Mouse (Mus musculus) neural tube, embryonic 11.5 days (tissue): ENCODE measurements around the gene Arpc4. TPM values are rescaled to one million over a fixed set of nuclear protein-coding genes. Genes with fewer than 3 reads are reported as not detected.
A peak's percentile ranks its signal among the peaks of the same experiment; 100 is the strongest.

Source experiments
- ATAC-seq: fragments of 200-750 bp; cut with Nextera tagmentation; 2 replicates; pipeline ENCODE4 v1.8.0; 2017; ENCODE audit warnings: moderate number of reproducible peaks, mild to moderate bottlenecking, moderate TSS enrichment, moderate library complexity; ENCODE audit not compliant: insufficient read depth, low FRiP score, low TSS enrichment
- DNase-seq: peaks from one replicate; pipeline ENCODE4 v3.0.0-alpha.2; 2015; ENCODE audit warnings: low spot score
- H3K27ac ChIP-seq: fragments of 300-500 bp; sonication (generic); 2 replicates; pipeline ENCODE4 v1.5.1; 2014; ENCODE audit warnings: low read depth, mild to moderate bottlenecking, low read length
- H3K27me3 ChIP-seq: fragments of 300-500 bp; sonication (generic); 2 replicates; pipeline ENCODE4 v1.6.1; 2014; ENCODE audit warnings: mild to moderate bottlenecking, low read length, mixed read lengths; ENCODE audit not compliant: control insufficient read depth, insufficient read depth
- H3K36me3 ChIP-seq: fragments of 300-500 bp; sonication (generic); 2 replicates; pipeline ENCODE4 v1.6.1; 2014; ENCODE audit warnings: mild to moderate bottlenecking, low read length, moderate library complexity, mixed read lengths; ENCODE audit not compliant: control insufficient read depth, insufficient read depth
- H3K4me1 ChIP-seq: fragments of 300-500 bp; sonication (generic); 2 replicates; pipeline ENCODE4 v1.6.1; 2014; ENCODE audit warnings: low read length, mixed read lengths; ENCODE audit not compliant: control insufficient read depth, insufficient read depth
- H3K4me2 ChIP-seq: fragments of 300-500 bp; sonication (generic); 2 replicates; pipeline ENCODE4 v1.6.1; 2014; ENCODE audit warnings: low read depth, mild to moderate bottlenecking, moderate library complexity
- H3K4me3 ChIP-seq: fragments of 300-500 bp; sonication (generic); 2 replicates; pipeline ENCODE4 v1.5.1; 2014; ENCODE audit warnings: low read depth, low read length
- H3K9ac ChIP-seq: fragments of 300-500 bp; sonication (generic); 2 replicates; pipeline ENCODE4 v1.6.1; 2014; ENCODE audit warnings: mild to moderate bottlenecking, low read length
- H3K9me3 ChIP-seq: fragments of 300-500 bp; sonication (generic); 2 replicates; pipeline ENCODE4 v1.6.1; 2016; ENCODE audit warnings: low read length; ENCODE audit not compliant: control insufficient read depth
- WGBS: fragments of 180-500 bp; shearing (Covaris S2); extraction: QIAGEN DNeasy Blood & Tissue Kit; methylation state at CpG from one replicate; pipeline ENCODE4 v1.1.7; 2014; 5-methylcytosine and 5-hydroxymethylcytosine counted together
- polyA plus RNA-seq: library from polyadenylated mRNA; unstranded; fragments of >200 nt; fragmentation: Nextera tagmentation; extraction: Ambion mirVana; gene quantifications from 2 replicates; pipeline ENCODE4 v1.2.1, GENCODE M21; 2014

The Arpc4 gene
- polyA plus RNA-seq, 1 experiment from 2014 or later, result 215 TPM

- 91% methylated on average over 6 of the region's 6 CpGs for WGBS
- Histone ChIP-seq H3K4me3 (no peak overlapping the region), H3K9ac (no peak overlapping the region)
Observed at GRCm38 (mm10) chr6:113405483-113405882, 27.6 kb downstream of the Arpc4 start.

GRCm38 (mm10) chr6:113406683-113407082 is 28.8 kb downstream of the Arpc4 start:
- no peak overlapping the region for H3K27ac ChIP-seq
- 84% methylated on average over 9 of the region's 9 CpGs for WGBS
- H3K27me3 ChIP-seq, result no peaks in the 10 kb centered on the region
- ATAC-seq (no peak), DNase-seq (peak; percentile 26)
- H3K4me3 ChIP-seq, result no peak overlapping the region
- no peaks in the 10 kb centered on the region for H3K9me3 ChIP-seq
- no peaks in the 10 kb centered on the region for H3K4me1 ChIP-seq
- no peak overlapping the region for H3K9ac ChIP-seq
- no peak overlapping the region for H3K4me2 ChIP-seq
- no peaks in the 10 kb centered on the region for H3K36me3 ChIP-seq

More at GRCm38 (mm10) chr6:113405483-113405882, 27.6 kb downstream of the Arpc4 start:
- Histone ChIP-seq H3K27ac (no peak overlapping the region), H3K36me3 (no peaks in the 10 kb centered on the region), H3K4me2 (no peak overlapping the region), H3K4me1 (no peaks in the 10 kb centered on the region), H3K27me3 (no peaks in the 10 kb centered on the region), H3K9me3 (no peaks in the 10 kb centered on the region)
- ATAC-seq (no peak), DNase-seq (no peak)

GRCm38 (mm10) chr6:113410001-113410400 is 32.1 kb downstream of the Arpc4 start:
- no peak overlapping the region for H3K9ac ChIP-seq
- H3K27ac ChIP-seq, result no peak overlapping the region
- no peaks in the 10 kb centered on the region for H3K27me3 ChIP-seq
- no peaks in the 10 kb centered on the region for H3K9me3 ChIP-seq
- H3K4me2 ChIP-seq, result no peak overlapping the region
- WGBS, result 58% methylated on average over 1 of the region's 1 CpGs
- no peak for ATAC-seq
- no peaks in the 10 kb centered on the region for H3K36me3 ChIP-seq
- H3K4me3 ChIP-seq, result no peak overlapping the region
- H3K4me1 ChIP-seq, result no peaks in the 10 kb centered on the region
- no peak for DNase-seq

- H3K4me2 ChIP-seq, result no peak overlapping the region
Observed at GRCm38 (mm10) chr6:113416416-113416815, 38.5 kb downstream of the Arpc4 start.

GRCm38 (mm10) chr6:113418441-113419198 is 40.7 kb downstream of the Arpc4 start:
- Histone ChIP-seq H3K4me3 (peak overlapping the region; percentile 67), H3K36me3 (no peaks in the 10 kb centered on the region), H3K9ac (peak overlapping the region; percentile 81), H3K4me2 (peak overlapping the region; percentile 94), H3K27me3 (no peaks in the 10 kb centered on the region), H3K27ac (no peak overlapping the region), H3K4me1 (peaks cover 6% of the 10 kb centered on the region; the same call in 1 of the 2 replicates), H3K9me3 (no peaks in the 10 kb centered on the region)
- no peak for DNase-seq
- ATAC-seq, result peak; percentile 52
- 15% methylated on average over 16 of the region's 16 CpGs for WGBS

More at GRCm38 (mm10) chr6:113416416-113416815, 38.5 kb downstream of the Arpc4 start:
- Histone ChIP-seq H3K4me3 (no peak overlapping the region), H3K9ac (no peak overlapping the region), H3K4me1 (peaks cover 6% of the 10 kb centered on the region; the same call in 1 of the 2 replicates), H3K27ac (no peak overlapping the region), H3K9me3 (no peaks in the 10 kb centered on the region), H3K36me3 (no peaks in the 10 kb centered on the region), H3K27me3 (no peaks in the 10 kb centered on the region)
- DNase-seq (no peak), ATAC-seq (no peak)
- 90% methylated on average over 5 of the region's 5 CpGs for WGBS

GRCm38 (mm10) chr6:113419199-113419587 is 41.3 kb downstream of the Arpc4 start, which contains the start of gene Rpusd3:
Rpusd3 (minus strand) TSS chr6:113419340.
- Histone ChIP-seq H3K4me3 (peak within 1 kb of the TSS; percentile 67), H3K4me2 (peak within 1 kb of the TSS; percentile 94), H3K27me3 (no peaks in the 10 kb centered on the region), H3K9ac (peak within 1 kb of the TSS; percentile 81), H3K36me3 (no peaks in the 10 kb centered on the region), H3K9me3 (no peaks in the 10 kb centered on the region), H3K4me1 (peaks cover 6% of the 10 kb centered on the region; the same call in 1 of the 2 replicates), H3K27ac (no peak within 1 kb of the TSS)
- DNase-seq (peak; percentile 97), ATAC-seq (peak; percentile 97)
- under 1% methylated on average over 25 of the region's 25 CpGs for WGBS

- H3K4me1 ChIP-seq, result peaks cover 6% of the 10 kb centered on the region; the same call in 1 of the 2 replicates
- 84% methylated on average over 4 of the region's 4 CpGs for WGBS
- no peaks in the 10 kb centered on the region for H3K36me3 ChIP-seq
- H3K4me2 ChIP-seq, result no peak overlapping the region
- DNase-seq, result no peak
- no peaks in the 10 kb centered on the region for H3K27me3 ChIP-seq
- no peak overlapping the region for H3K9ac ChIP-seq
- H3K27ac ChIP-seq, result no peak overlapping the region
- H3K9me3 ChIP-seq, result no peaks in the 10 kb centered on the region
- ATAC-seq, result no peak
- H3K4me3 ChIP-seq, result no peak overlapping the region
Observed at GRCm38 (mm10) chr6:113423000-113423399, 45.1 kb downstream of the Arpc4 start.

- Histone ChIP-seq H3K9me3 (no peaks in the 10 kb centered on the region), H3K4me1 (no peaks in the 10 kb centered on the region), H3K4me2 (no peak overlapping the region), H3K27ac (no peak overlapping the region), H3K9ac (no peak overlapping the region), H3K4me3 (no peak overlapping the region), H3K36me3 (no peaks in the 10 kb centered on the region), H3K27me3 (no peaks in the 10 kb centered on the region)
- DNase-seq (no peak), ATAC-seq (no peak)
- 85% methylated on average over 7 of the region's 7 CpGs for WGBS
Observed at GRCm38 (mm10) chr6:113424187-113424586, 46.3 kb downstream of the Arpc4 start.

- Histone ChIP-seq H3K27me3 (no peaks in the 10 kb centered on the region), H3K9me3 (no peaks in the 10 kb centered on the region), H3K27ac (no peak overlapping the region), H3K4me3 (no peak overlapping the region), H3K36me3 (no peaks in the 10 kb centered on the region), H3K9ac (no peak overlapping the region), H3K4me2 (no peak overlapping the region), H3K4me1 (no peaks in the 10 kb centered on the region)
- ATAC-seq (no peak), DNase-seq (no peak)
- WGBS, result 91% methylated on average over 4 of the region's 4 CpGs
Observed at GRCm38 (mm10) chr6:113426696-113427095, 48.8 kb downstream of the Arpc4 start.
